Mouse (Mus musculus): Measurements from ENCODE around the gene Gltp. TPM values are rescaled to one million over a fixed set of nuclear protein-coding genes. Genes with fewer than 3 reads are reported as not detected.

The Gltp gene
- 45.9 and 70.4 TPM in 2 replicates for polyA plus RNA-seq (2015; fragmentation: Nextera tagmentation; extraction: Ambion mirVana)

- Histone ChIP-seq H3K4me3 (peak within 1 kb of the TSS; percentile 83), H3K4me2 (peak within 1 kb of the TSS; percentile 95), H3K4me1 (replicated peaks) (peaks cover 21% of the 10 kb centered on the region), H3K9me3 (replicated peaks) (no peaks in the 10 kb centered on the region), H3K36me3 (no peaks in the 10 kb centered on the region), H3K27me3 (peaks cover 16% of the 10 kb centered on the region), H3K9ac (peak within 1 kb of the TSS; percentile 83), H3K27ac (peak within 1 kb of the TSS; percentile 51; the same call in 1 of the 2 replicates)
- WGBS: 4% methylated on average over 71 of the region's 75 CpGs
- peak; percentile 95 for ATAC-seq (replicated peaks; ENCODE audit: insufficient number of reproducible peaks, insufficient read depth, low FRiP score, low read depth)
Observed at GRCm38 (mm10) chr5:114690633-114691567, at the start of gene Gltp. Gene Gltp (minus strand): TSS chr5:114690984.

- Histone ChIP-seq H3K4me1 (replicated peaks) (peaks cover 43% of the 10 kb centered on the region), H3K27ac (peak overlapping the region; percentile 65), H3K9ac (no peak overlapping the region), H3K4me2 (no peak overlapping the region), H3K36me3 (peaks cover 59% of the 10 kb centered on the region), H3K27me3 (no peaks in the 10 kb centered on the region), H3K4me3 (no peak overlapping the region), H3K9me3 (replicated peaks) (no peaks in the 10 kb centered on the region)
- WGBS: 69% methylated on average over 12 of the region's 12 CpGs
- ATAC-seq (replicated peaks; ENCODE audit: insufficient number of reproducible peaks, insufficient read depth, low FRiP score, low read depth): peak; percentile 52
Observed at GRCm38 (mm10) chr5:114738707-114739241, 48.0 kb upstream of the Gltp start.

- H3K9me3 ChIP-seq (replicated peaks): no peaks in the 10 kb centered on the region
- no peak overlapping the region for H3K27ac ChIP-seq
- no peak overlapping the region for H3K4me2 ChIP-seq
- 75% methylated on average over 21 of the region's 21 CpGs for WGBS
- H3K36me3 ChIP-seq: peaks cover 59% of the 10 kb centered on the region
- peaks cover 30% of the 10 kb centered on the region for H3K4me1 ChIP-seq (replicated peaks)
- no peaks in the 10 kb centered on the region for H3K27me3 ChIP-seq
- no peak overlapping the region for H3K9ac ChIP-seq
- H3K4me3 ChIP-seq: no peak overlapping the region
- ATAC-seq (replicated peaks; ENCODE audit: insufficient number of reproducible peaks, insufficient read depth, low FRiP score, low read depth): no peak
Observed at GRCm38 (mm10) chr5:114737090-114737887, 46.5 kb upstream of the Gltp start.

- ATAC-seq (replicated peaks; ENCODE audit: insufficient number of reproducible peaks, insufficient read depth, low FRiP score, low read depth): no peak
- WGBS: 93% methylated on average over 15 of the region's 15 CpGs
Observed at GRCm38 (mm10) chr5:114733606-114734005, 42.8 kb upstream of the Gltp start.

GRCm38 (mm10) chr5:114731969-114732368, 41.2 kb upstream of the Gltp start:
- Histone ChIP-seq H3K27ac (no peak overlapping the region), H3K9ac (no peak overlapping the region), H3K27me3 (no peaks in the 10 kb centered on the region), H3K4me3 (no peak overlapping the region), H3K4me1 (replicated peaks) (peaks cover 1% of the 10 kb centered on the region; the same call in 1 of the 2 replicates), H3K9me3 (replicated peaks) (no peaks in the 10 kb centered on the region), H3K4me2 (no peak overlapping the region), H3K36me3 (peaks cover 76% of the 10 kb centered on the region)
- WGBS: 83% methylated on average over 15 of the region's 15 CpGs
- ATAC-seq (replicated peaks; ENCODE audit: insufficient number of reproducible peaks, insufficient read depth, low FRiP score, low read depth): no peak

More at GRCm38 (mm10) chr5:114733606-114734005, 42.8 kb upstream of the Gltp start:
- Histone ChIP-seq H3K4me3 (no peak overlapping the region), H3K9ac (no peak overlapping the region), H3K4me2 (no peak overlapping the region), H3K27ac (no peak overlapping the region), H3K9me3 (replicated peaks) (no peaks in the 10 kb centered on the region), H3K27me3 (no peaks in the 10 kb centered on the region), H3K4me1 (replicated peaks) (peaks cover 13% of the 10 kb centered on the region), H3K36me3 (peaks cover 77% of the 10 kb centered on the region)

GRCm38 (mm10) chr5:114731498-114731897, 40.7 kb upstream of the Gltp start:
- no peaks in the 10 kb centered on the region for H3K27me3 ChIP-seq
- no peaks in the 10 kb centered on the region for H3K9me3 ChIP-seq (replicated peaks)
- no peak overlapping the region for H3K27ac ChIP-seq
- H3K4me1 ChIP-seq (replicated peaks): no peaks in the 10 kb centered on the region
- H3K4me3 ChIP-seq: no peak overlapping the region
- H3K4me2 ChIP-seq: no peak overlapping the region
- 56% methylated on average over 6 of the region's 6 CpGs for WGBS
- no peak for ATAC-seq (replicated peaks; ENCODE audit: insufficient number of reproducible peaks, insufficient read depth, low FRiP score, low read depth)
- peaks cover 71% of the 10 kb centered on the region for H3K36me3 ChIP-seq
- H3K9ac ChIP-seq: no peak overlapping the region

- 70% methylated on average over 10 of the region's 10 CpGs for WGBS
- no peak for ATAC-seq (replicated peaks; ENCODE audit: insufficient number of reproducible peaks, insufficient read depth, low FRiP score, low read depth)
Observed at GRCm38 (mm10) chr5:114730129-114730528, 39.3 kb upstream of the Gltp start.

GRCm38 (mm10) chr5:114728160-114728559, 37.4 kb upstream of the Gltp start:
- H3K4me3 ChIP-seq: no peak overlapping the region
- H3K36me3 ChIP-seq: peaks cover 55% of the 10 kb centered on the region
- H3K4me1 ChIP-seq (replicated peaks): no peaks in the 10 kb centered on the region
- WGBS: 79% methylated on average over 10 of the region's 10 CpGs
- H3K9me3 ChIP-seq (replicated peaks): 0 out of 2 replicates have a peak, but pooled peaks cover 6% of the 10 kb centered on the region
- no peaks in the 10 kb centered on the region for H3K27me3 ChIP-seq
- H3K4me2 ChIP-seq: no peak overlapping the region
- H3K27ac ChIP-seq: no peak overlapping the region
- ATAC-seq (replicated peaks; ENCODE audit: insufficient number of reproducible peaks, insufficient read depth, low FRiP score, low read depth): no peak
- no peak overlapping the region for H3K9ac ChIP-seq

More at GRCm38 (mm10) chr5:114730129-114730528, 39.3 kb upstream of the Gltp start:
- Histone ChIP-seq H3K4me3 (no peak overlapping the region), H3K27ac (no peak overlapping the region), H3K4me2 (no peak overlapping the region), H3K36me3 (peaks cover 61% of the 10 kb centered on the region), H3K4me1 (replicated peaks) (no peaks in the 10 kb centered on the region), H3K9ac (no peak overlapping the region), H3K27me3 (no peaks in the 10 kb centered on the region), H3K9me3 (replicated peaks) (no peaks in the 10 kb centered on the region)

- no peak for ATAC-seq (replicated peaks; ENCODE audit: insufficient number of reproducible peaks, insufficient read depth, low FRiP score, low read depth)
- Histone ChIP-seq H3K4me2 (no peak overlapping the region), H3K9ac (no peak overlapping the region), H3K4me3 (no peak overlapping the region), H3K27ac (no peak overlapping the region), H3K36me3 (peaks cover 38% of the 10 kb centered on the region), H3K27me3 (no peaks in the 10 kb centered on the region), H3K4me1 (replicated peaks) (no peaks in the 10 kb centered on the region), H3K9me3 (replicated peaks) (0 out of 2 replicates have a peak, but pooled peaks cover 6% of the 10 kb centered on the region)
- WGBS: 95% methylated on average over 13 of the region's 13 CpGs
Observed at GRCm38 (mm10) chr5:114722846-114723245, 32.1 kb upstream of the Gltp start.

GRCm38 (mm10) chr5:114721969-114722368, 31.2 kb upstream of the Gltp start:
- Histone ChIP-seq H3K9ac (no peak overlapping the region), H3K4me2 (no peak overlapping the region), H3K36me3 (peaks cover 39% of the 10 kb centered on the region), H3K27ac (no peak overlapping the region), H3K27me3 (no peaks in the 10 kb centered on the region), H3K4me1 (replicated peaks) (no peaks in the 10 kb centered on the region), H3K4me3 (no peak overlapping the region), H3K9me3 (replicated peaks) (0 out of 2 replicates have a peak, but pooled peaks cover 6% of the 10 kb centered on the region)
- 85% methylated on average over 10 of the region's 10 CpGs for WGBS
- ATAC-seq (replicated peaks; ENCODE audit: insufficient number of reproducible peaks, insufficient read depth, low FRiP score, low read depth): no peak

- Histone ChIP-seq H3K27me3 (no peaks in the 10 kb centered on the region), H3K4me3 (no peak overlapping the region), H3K9ac (no peak overlapping the region), H3K27ac (no peak overlapping the region), H3K4me1 (replicated peaks) (no peaks in the 10 kb centered on the region), H3K36me3 (peaks cover 49% of the 10 kb centered on the region), H3K9me3 (replicated peaks) (0 out of 2 replicates have a peak, but pooled peaks cover 6% of the 10 kb centered on the region), H3K4me2 (no peak overlapping the region)
- 93% methylated on average over 11 of the region's 11 CpGs for whole genome bisulfite sequencing
- no peak for ATAC-seq (replicated peaks; ENCODE audit: insufficient number of reproducible peaks, insufficient read depth, low FRiP score, low read depth)
Observed at GRCm38 (mm10) chr5:114720784-114721183, 30.0 kb upstream of the Gltp start.
